Mouse (Mus musculus): ENCODE data around the gene Wnt5a.

Gene Wnt5a

GRCm38 (mm10) chr14:28504101-28505050 lies at the start of gene Wnt5a:
Gene Wnt5a (plus strand): TSS chr14:28504750.
- DNase-seq (ENCODE audit: low read depth, low spot score) = no peak
- Histone ChIP-seq H3K27me3 (ENCODE audit: control insufficient read depth, insufficient read depth, low read length, poor library complexity, severe bottlenecking) (no peaks in the 10 kb centered on the region), H3K36me3 (ENCODE audit: control insufficient read depth, insufficient read depth, low read length, poor library complexity, severe bottlenecking) (no peaks in the 10 kb centered on the region)

GRCm38 (mm10) chr14:28456372-28457076 lies 48.0 kb upstream of the Wnt5a start:
- no peaks in the 10 kb centered on the region for H3K36me3 ChIP-seq (ENCODE audit: control insufficient read depth, insufficient read depth, low read length, poor library complexity, severe bottlenecking)
- no peak for DNase-seq (ENCODE audit: low read depth, low spot score)
- H3K27me3 ChIP-seq (ENCODE audit: control insufficient read depth, insufficient read depth, low read length, poor library complexity, severe bottlenecking) = no peaks in the 10 kb centered on the region

GRCm38 (mm10) chr14:28457428-28457827 lies 47.1 kb upstream of the Wnt5a start:
- Histone ChIP-seq H3K27me3 (ENCODE audit: control insufficient read depth, insufficient read depth, low read length, poor library complexity, severe bottlenecking) (no peaks in the 10 kb centered on the region), H3K36me3 (ENCODE audit: control insufficient read depth, insufficient read depth, low read length, poor library complexity, severe bottlenecking) (no peaks in the 10 kb centered on the region)
- DNase-seq (ENCODE audit: low read depth, low spot score) = no peak

- DNase-seq (ENCODE audit: low read depth, low spot score) = no peak
- no peaks in the 10 kb centered on the region for H3K36me3 ChIP-seq (ENCODE audit: control insufficient read depth, insufficient read depth, low read length, poor library complexity, severe bottlenecking)
- H3K27me3 ChIP-seq (ENCODE audit: control insufficient read depth, insufficient read depth, low read length, poor library complexity, severe bottlenecking) = no peaks in the 10 kb centered on the region
Measured at GRCm38 (mm10) chr14:28467956-28468355, 36.6 kb upstream of the Wnt5a start.

GRCm38 (mm10) chr14:28469696-28470095 lies 34.9 kb upstream of the Wnt5a start:
- Histone ChIP-seq H3K36me3 (ENCODE audit: control insufficient read depth, insufficient read depth, low read length, poor library complexity, severe bottlenecking) (no peaks in the 10 kb centered on the region), H3K27me3 (ENCODE audit: control insufficient read depth, insufficient read depth, low read length, poor library complexity, severe bottlenecking) (no peaks in the 10 kb centered on the region)
- DNase-seq (ENCODE audit: low read depth, low spot score) = no peak

- Histone ChIP-seq H3K27me3 (ENCODE audit: control insufficient read depth, insufficient read depth, low read length, poor library complexity, severe bottlenecking) (no peaks in the 10 kb centered on the region), H3K36me3 (ENCODE audit: control insufficient read depth, insufficient read depth, low read length, poor library complexity, severe bottlenecking) (no peaks in the 10 kb centered on the region)
- no peak for DNase-seq (ENCODE audit: low read depth, low spot score)
Measured at GRCm38 (mm10) chr14:28470212-28470611, 34.3 kb upstream of the Wnt5a start.

- no peak for DNase-seq (ENCODE audit: low read depth, low spot score)
- no peaks in the 10 kb centered on the region for H3K36me3 ChIP-seq (ENCODE audit: control insufficient read depth, insufficient read depth, low read length, poor library complexity, severe bottlenecking)
- no peaks in the 10 kb centered on the region for H3K27me3 ChIP-seq (ENCODE audit: control insufficient read depth, insufficient read depth, low read length, poor library complexity, severe bottlenecking)
Measured at GRCm38 (mm10) chr14:28475012-28475411, 29.5 kb upstream of the Wnt5a start.

- DNase-seq (ENCODE audit: low read depth, low spot score) = no peak
- no peaks in the 10 kb centered on the region for H3K27me3 ChIP-seq (ENCODE audit: control insufficient read depth, insufficient read depth, low read length, poor library complexity, severe bottlenecking)
- no peaks in the 10 kb centered on the region for H3K36me3 ChIP-seq (ENCODE audit: control insufficient read depth, insufficient read depth, low read length, poor library complexity, severe bottlenecking)
Measured at GRCm38 (mm10) chr14:28475421-28475820, 29.1 kb upstream of the Wnt5a start.

- Histone ChIP-seq H3K27me3 (ENCODE audit: control insufficient read depth, insufficient read depth, low read length, poor library complexity, severe bottlenecking) (no peaks in the 10 kb centered on the region), H3K36me3 (ENCODE audit: control insufficient read depth, insufficient read depth, low read length, poor library complexity, severe bottlenecking) (no peaks in the 10 kb centered on the region)
- no peak for DNase-seq (ENCODE audit: low read depth, low spot score)
Measured at GRCm38 (mm10) chr14:28476746-28477145, 27.8 kb upstream of the Wnt5a start.

- Histone ChIP-seq H3K27me3 (ENCODE audit: control insufficient read depth, insufficient read depth, low read length, poor library complexity, severe bottlenecking) (no peaks in the 10 kb centered on the region), H3K36me3 (ENCODE audit: control insufficient read depth, insufficient read depth, low read length, poor library complexity, severe bottlenecking) (no peaks in the 10 kb centered on the region)
- no peak for DNase-seq (ENCODE audit: low read depth, low spot score)
Measured at GRCm38 (mm10) chr14:28480866-28481265, 23.7 kb upstream of the Wnt5a start.

- no peaks in the 10 kb centered on the region for H3K36me3 ChIP-seq (ENCODE audit: control insufficient read depth, insufficient read depth, low read length, poor library complexity, severe bottlenecking)
- no peak for DNase-seq (ENCODE audit: low read depth, low spot score)
Measured at GRCm38 (mm10) chr14:28493806-28494205, 10.7 kb upstream of the Wnt5a start.

GRCm38 (mm10) chr14:28494273-28494672 lies 10.3 kb upstream of the Wnt5a start:
- H3K36me3 ChIP-seq (ENCODE audit: control insufficient read depth, insufficient read depth, low read length, poor library complexity, severe bottlenecking) = no peaks in the 10 kb centered on the region
- no peak for DNase-seq (ENCODE audit: low read depth, low spot score)
- no peaks in the 10 kb centered on the region for H3K27me3 ChIP-seq (ENCODE audit: control insufficient read depth, insufficient read depth, low read length, poor library complexity, severe bottlenecking)

More at GRCm38 (mm10) chr14:28493806-28494205, 10.7 kb upstream of the Wnt5a start:
- H3K27me3 ChIP-seq (ENCODE audit: control insufficient read depth, insufficient read depth, low read length, poor library complexity, severe bottlenecking) = no peaks in the 10 kb centered on the region

- DNase-seq (ENCODE audit: low read depth, low spot score) = no peak
- no peaks in the 10 kb centered on the region for H3K36me3 ChIP-seq (ENCODE audit: control insufficient read depth, insufficient read depth, low read length, poor library complexity, severe bottlenecking)
- no peaks in the 10 kb centered on the region for H3K27me3 ChIP-seq (ENCODE audit: control insufficient read depth, insufficient read depth, low read length, poor library complexity, severe bottlenecking)
Measured at GRCm38 (mm10) chr14:28501216-28501878, 3.2 kb upstream of the Wnt5a start.

GRCm38 (mm10) chr14:28503276-28503675 lies 1.3 kb upstream of the Wnt5a start:
- H3K27me3 ChIP-seq (ENCODE audit: control insufficient read depth, insufficient read depth, low read length, poor library complexity, severe bottlenecking) = no peaks in the 10 kb centered on the region
- H3K36me3 ChIP-seq (ENCODE audit: control insufficient read depth, insufficient read depth, low read length, poor library complexity, severe bottlenecking) = no peaks in the 10 kb centered on the region
- DNase-seq (ENCODE audit: low read depth, low spot score) = no peak
